Mouse (Mus musculus) myocyte (in vitro differentiated cells): ENCODE data around the gene Gnl3. TPM values are rescaled to one million over a fixed set of nuclear protein-coding genes. Genes with fewer than 3 reads are reported as not detected.
A peak's percentile ranks its signal among the peaks of the same experiment; 100 is the strongest.

Experiments used
- H3K27me3 ChIP-seq: one replicate; pipeline ENCODE4 v1.6.1; 2011; ENCODE audit not compliant: control insufficient read depth, insufficient read depth, insufficient read length
- H3K36me3 ChIP-seq: one replicate; pipeline ENCODE4 v1.6.1; 2011; ENCODE audit not compliant: control insufficient read depth, insufficient read depth
- H3K4me2 ChIP-seq: one replicate; pipeline ENCODE4 v1.6.1; 2011; ENCODE audit warnings: low read depth, control low read depth
- H3K4me3 ChIP-seq: one replicate; pipeline ENCODE4 v1.5.1; 2011; ENCODE audit warnings: mild to moderate bottlenecking, control low read depth, moderate library complexity
- H3K79me2 ChIP-seq: one replicate; pipeline ENCODE4 v1.6.1; 2011; ENCODE audit not compliant: control insufficient read depth, insufficient read depth
- H3ac ChIP-seq: one replicate; pipeline ENCODE4 v1.6.1; 2011; ENCODE audit not compliant: control insufficient read depth, insufficient read length
- CEBPB ChIP-seq: IDR thresholded peaks from 2 replicates; pipeline ENCODE4 v1.6.1; 2011; ENCODE audit warnings: mild to moderate bottlenecking, moderate library complexity; ENCODE audit not compliant: poor library complexity, insufficient read depth, severe bottlenecking
- E2F4 ChIP-seq: IDR thresholded peaks from one replicate; pipeline ENCODE4 v1.6.1; 2011; ENCODE audit warnings: mild to moderate bottlenecking, control low read depth, moderate library complexity; ENCODE audit not compliant: insufficient read depth
- MAX ChIP-seq: IDR thresholded peaks from one replicate; pipeline ENCODE4 v1.6.1; 2011; ENCODE audit warnings: low read depth, mild to moderate bottlenecking, control low read depth
- MYOD1 ChIP-seq, 3 experiments: IDR thresholded peaks; one replicate each; pipeline ENCODE4 v1.6.1; 2011; ENCODE audit warnings: control low read depth in 2 of 3, low read depth in 2 of 3, mild to moderate bottlenecking in 2 of 3, moderate library complexity in 1 of 3; ENCODE audit not compliant: insufficient read length in 2 of 3, control insufficient read depth in 1 of 3
- MYOG ChIP-seq, 3 experiments: IDR thresholded peaks; one replicate each; pipeline ENCODE4 v1.6.1; 2011; ENCODE audit warnings: control low read depth in 2 of 3, low read depth in 2 of 3, mild to moderate bottlenecking in 2 of 3; ENCODE audit not compliant: insufficient read length in 2 of 3, control insufficient read depth in 1 of 3, insufficient read depth in 1 of 3
- POLR2A ChIP-seq: IDR thresholded peaks from one replicate; pipeline ENCODE4 v1.6.1; 2011; ENCODE audit warnings: low read depth, mild to moderate bottlenecking, control low read depth, moderate library complexity; ENCODE audit not compliant: insufficient read length
- POLR2AphosphoS2 ChIP-seq: IDR thresholded peaks from one replicate; pipeline ENCODE4 v1.6.1; 2011; ENCODE audit warnings: low read depth, control low read depth; ENCODE audit not compliant: insufficient read length
- REST ChIP-seq: IDR thresholded peaks from one replicate; pipeline ENCODE4 v1.6.1; 2011; ENCODE audit warnings: mild to moderate bottlenecking, control low read depth, moderate library complexity; ENCODE audit not compliant: insufficient read depth, insufficient read length
- SRF ChIP-seq: IDR thresholded peaks from one replicate; pipeline ENCODE4 v1.6.1; 2011; ENCODE audit warnings: low read depth; ENCODE audit not compliant: control insufficient read depth, insufficient read length
- TCF12 ChIP-seq: IDR thresholded peaks from one replicate; pipeline ENCODE4 v1.6.1; 2011; ENCODE audit warnings: mild to moderate bottlenecking, control low read depth; ENCODE audit not compliant: poor library complexity, insufficient read depth, severe bottlenecking
- TCF3 ChIP-seq: IDR thresholded peaks from one replicate; pipeline ENCODE4 v1.6.1; 2011; ENCODE audit warnings: low read depth, control low read depth; ENCODE audit not compliant: insufficient read length
- USF1 ChIP-seq: IDR thresholded peaks from one replicate; pipeline ENCODE4 v1.6.1; 2011; ENCODE audit warnings: low read depth, mild to moderate bottlenecking, control low read depth, moderate library complexity
- polyA plus RNA-seq: library from polyadenylated mRNA; unstranded; fragments of >200 nt; fragmentation: generic; extraction: Trizol; gene quantifications from one replicate; pipeline ENCODE4 v1.2.1, GENCODE M21; 2012; ENCODE audit warnings: missing spikeins

Gene Gnl3
- polyA plus RNA-seq, 1 experiment: 37.9 TPM

- TF ChIP-seq MYOD1 (IDR thresholded peaks at IDR 0.05; ENCODE audit: control insufficient read depth in 1 of 3, insufficient read length in 2 of 3, low read depth in 2 of 3): no peak
- no peak for TF ChIP-seq POLR2AphosphoS2
- TF ChIP-seq MYOG (IDR thresholded peaks at IDR 0.05; ENCODE audit: control insufficient read depth in 1 of 3, insufficient read depth in 1 of 3, insufficient read length in 2 of 3, low read depth in 2 of 3): no peak
- TF ChIP-seq TCF12: no peak
- TF ChIP-seq USF1: no peak
- no peak for TF ChIP-seq MAX
- TF ChIP-seq REST: no peak
- no peak for TF ChIP-seq E2F4
- no peak for TF ChIP-seq CEBPB
- TF ChIP-seq TCF3: no peak
- no peak for TF ChIP-seq POLR2A
- H3K27me3 ChIP-seq: no peaks in the 10 kb centered on the region
- no peak overlapping the region for H3K4me3 ChIP-seq
- H3K79me2 ChIP-seq: peaks cover 71% of the 10 kb centered on the region
- no peak overlapping the region for H3K4me2 ChIP-seq
- no peak overlapping the region for H3ac ChIP-seq
- peaks cover 39% of the 10 kb centered on the region for H3K36me3 ChIP-seq
Measured at GRCm38 (mm10) chr14:31022579-31022978, 3.6 kb upstream of the Gnl3 start.

- peak in 2 of 3 experiments; percentile 50 to 79 for TF ChIP-seq MYOG (IDR thresholded peaks at IDR 0.05; ENCODE audit: control insufficient read depth in 1 of 3, insufficient read depth in 1 of 3, insufficient read length in 2 of 3, low read depth in 2 of 3)
- TF ChIP-seq MYOD1 (IDR thresholded peaks at IDR 0.05; ENCODE audit: control insufficient read depth in 1 of 3, insufficient read length in 2 of 3, low read depth in 2 of 3): peak in 2 of 3 experiments; percentile 71 to 87
- no peak for TF ChIP-seq POLR2A
- no peak for TF ChIP-seq CEBPB
Measured at GRCm38 (mm10) chr14:31019331-31020205, 616 bp upstream of the Gnl3 start.

GRCm38 (mm10) chr14:31017854-31018253 lies 1.1 kb downstream of the Gnl3 start:
- Histone ChIP-seq H3K79me2 (peaks cover 65% of the 10 kb centered on the region), H3K36me3 (peaks cover 48% of the 10 kb centered on the region), H3K4me3 (peak overlapping the region; percentile 95), H3ac (peak overlapping the region; percentile 38), H3K4me2 (peak overlapping the region; percentile 78), H3K27me3 (no peaks in the 10 kb centered on the region)
- TF ChIP-seq SRF: no peak
- TF ChIP-seq MAX: peak; percentile 95
- TF ChIP-seq USF1: peak; percentile 77

More at GRCm38 (mm10) chr14:31019331-31020205, 616 bp upstream of the Gnl3 start:
- H3K4me3 ChIP-seq: peak overlapping the region; percentile 95
- peak overlapping the region; percentile 87 for H3K4me2 ChIP-seq
- no peaks in the 10 kb centered on the region for H3K27me3 ChIP-seq
- peaks cover 82% of the 10 kb centered on the region for H3K79me2 ChIP-seq
- peaks cover 40% of the 10 kb centered on the region for H3K36me3 ChIP-seq
- H3ac ChIP-seq: peak overlapping the region; percentile 38

- Histone ChIP-seq H3ac (no peak overlapping the region), H3K79me2 (peaks cover 47% of the 10 kb centered on the region), H3K4me2 (no peak overlapping the region), H3K4me3 (no peak overlapping the region), H3K36me3 (peaks cover 66% of the 10 kb centered on the region), H3K27me3 (no peaks in the 10 kb centered on the region)
- TF ChIP-seq TCF3: no peak
Measured at GRCm38 (mm10) chr14:31016063-31016462, 2.9 kb downstream of the Gnl3 start.

GRCm38 (mm10) chr14:31013928-31014327 lies 5.0 kb downstream of the Gnl3 start:
- TF ChIP-seq E2F4: no peak
- no peak for TF ChIP-seq MYOD1 (IDR thresholded peaks at IDR 0.05; ENCODE audit: control insufficient read depth in 1 of 3, insufficient read length in 2 of 3, low read depth in 2 of 3)
- no peak overlapping the region for H3ac ChIP-seq
- H3K4me3 ChIP-seq: no peak overlapping the region
- no peaks in the 10 kb centered on the region for H3K27me3 ChIP-seq
- H3K4me2 ChIP-seq: no peak overlapping the region
- peaks cover 30% of the 10 kb centered on the region for H3K79me2 ChIP-seq
- peaks cover 78% of the 10 kb centered on the region for H3K36me3 ChIP-seq

- TF ChIP-seq MAX (no peak), TCF3 (no peak), SRF (no peak), MYOD1 (IDR thresholded peaks at IDR 0.05; ENCODE audit: control insufficient read depth in 1 of 3, insufficient read length in 2 of 3, low read depth in 2 of 3) (no peak), E2F4 (no peak), USF1 (no peak), POLR2A (no peak)
- Histone ChIP-seq H3K4me3 (no peak overlapping the region), H3K27me3 (no peaks in the 10 kb centered on the region), H3K36me3 (peaks cover 67% of the 10 kb centered on the region), H3K79me2 (peaks cover 8% of the 10 kb centered on the region), H3ac (no peak overlapping the region), H3K4me2 (no peak overlapping the region)
Measured at GRCm38 (mm10) chr14:31011588-31011987, 7.4 kb downstream of the Gnl3 start.
